Mouse (Mus musculus) right cerebral cortex, postnatal 14 days (tissue): Measurements from ENCODE around the gene Tm2d1.

Experiments used
- DNase-seq: peaks from one replicate; pipeline ENCODE4 v3.0.0; 2022

The Tm2d1 gene

GRCm38 (mm10) chr4:98321371-98322111 lies 61.6 kb downstream of the Tm2d1 start:
- DNase-seq: peak; percentile 30

DNA sequence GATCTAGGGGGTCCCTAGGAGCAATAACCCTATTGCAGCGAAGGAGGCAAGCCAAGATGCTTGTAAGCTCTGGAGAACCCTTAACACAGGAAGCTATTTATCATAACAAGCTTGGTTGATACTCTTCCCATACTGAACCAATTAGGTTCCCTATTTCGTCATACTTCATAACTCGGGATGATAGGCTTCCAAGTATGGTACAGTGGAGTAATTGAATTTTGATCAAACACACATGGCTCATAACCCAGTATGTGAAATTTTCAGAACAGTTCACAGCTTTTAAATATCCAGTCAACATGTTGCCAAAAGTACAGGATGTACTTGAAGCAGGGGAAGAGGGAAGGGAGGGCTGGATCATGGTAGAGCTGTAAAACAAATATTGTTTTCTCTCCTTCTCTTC lies 64.3 kb downstream of the Tm2d1 start:
- DNase-seq: no peak

GRCm38 (mm10) chr4:98317149-98317548 lies 66.0 kb downstream of the Tm2d1 start:
- DNase-seq: no peak
